Mouse (Mus musculus) CH12.LX (cell line): ENCODE data around the gene Ptpn11. TPM values are rescaled to one million over a fixed set of nuclear protein-coding genes. Genes with fewer than 3 reads are reported as not detected.
A peak's percentile ranks its signal among the peaks of the same experiment; 100 is the strongest.

ENCODE experiments used
- DNase-seq: peaks from one replicate; pipeline ENCODE4 v3.0.0-alpha.2; 2013; ENCODE audit errors: extremely low read depth
- H3K27ac ChIP-seq: 2 replicates; pipeline ENCODE4 v1.5.1; 2012; ENCODE audit warnings: low read depth, mild to moderate bottlenecking, control low read depth, moderate library complexity; ENCODE audit not compliant: insufficient read depth
- H3K27me3 ChIP-seq: replicated peaks from 2 replicates; pipeline ENCODE3; 2012; ENCODE audit warnings: inconsistent platforms
- H3K36me3 ChIP-seq, 2 experiments: replicated peaks in 1 of 2; 2 replicates each; pipeline versions ENCODE3 to v1.6.1; 2012; ENCODE audit warnings: inconsistent platforms in 1 of 2, low read length in 1 of 2, mild to moderate bottlenecking in 1 of 2, mixed read lengths in 1 of 2, moderate library complexity in 1 of 2; ENCODE audit not compliant: control insufficient read depth in 1 of 2, insufficient read depth in 1 of 2
- H3K4me1 ChIP-seq, 2 experiments: 2 replicates each; pipeline ENCODE4 v1.6.1; 2012; ENCODE audit warnings: inconsistent platforms in 1 of 2, moderate library complexity in 1 of 2; ENCODE audit not compliant: insufficient read depth in 2 of 2, control insufficient read depth in 1 of 2
- H3K4me2 ChIP-seq: 2 replicates; pipeline ENCODE4 v1.6.1; 2012; ENCODE audit warnings: low read depth, mild to moderate bottlenecking, control low read depth; ENCODE audit not compliant: poor library complexity, insufficient read depth, severe bottlenecking
- H3K4me3 ChIP-seq, 3 experiments: fragments of 150-350 bp in 1 of 3; sonication (generic) in 1 of 3; replicated peaks in 1 of 3; 2 replicates each; pipeline versions ENCODE3 to v1.5.1; 2011 to 2012; ENCODE audit warnings: low read depth in 2 of 3, low read length in 2 of 3, mild to moderate bottlenecking in 2 of 3, moderate library complexity in 2 of 3, control low read depth in 1 of 3, improper control_type of control experiment in 1 of 3, inconsistent platforms in 1 of 3, mixed read lengths in 1 of 3; ENCODE audit not compliant: poor library complexity in 1 of 3
- H3K79me2 ChIP-seq: replicated peaks from 2 replicates; pipeline ENCODE4 v1.6.1; 2012; ENCODE audit warnings: mild to moderate bottlenecking, moderate library complexity; ENCODE audit not compliant: control insufficient read depth, poor library complexity, insufficient read depth, severe bottlenecking; ENCODE audit errors: extremely low read depth
- H3K9ac ChIP-seq: 2 replicates; pipeline ENCODE4 v1.6.1; 2012; ENCODE audit warnings: low read depth, mild to moderate bottlenecking, control low read depth, moderate library complexity; ENCODE audit not compliant: insufficient read depth
- H3K9me3 ChIP-seq: replicated peaks from 2 replicates; pipeline ENCODE3; 2012; ENCODE audit warnings: low read length, inconsistent platforms, mixed read lengths
- CHD1 ChIP-seq: IDR thresholded peaks from 2 replicates; pipeline ENCODE4 v1.6.1; 2012; ENCODE audit warnings: low read depth, low read length, improper control_type of control experiment, inconsistent platforms
- CHD2 ChIP-seq: IDR thresholded peaks from 2 replicates; pipeline ENCODE4 v1.6.1; 2011; ENCODE audit warnings: low read length, improper control_type of control experiment
- CTCF ChIP-seq, 2 experiments: IDR thresholded peaks in 1 of 2; conservative IDR thresholded peaks in 1 of 2; 2 replicates each; pipeline ENCODE4 v1.5.1; 2011 to 2012; ENCODE audit warnings: low read depth in 2 of 2, low read length in 2 of 2, improper control_type of control experiment in 1 of 2, inconsistent platforms in 1 of 2, mild to moderate bottlenecking in 1 of 2, moderate library complexity in 1 of 2
- E2F4 ChIP-seq: IDR thresholded peaks from 2 replicates; pipeline ENCODE4 v1.6.1; 2011; ENCODE audit warnings: low read depth, low read length, improper control_type of control experiment; ENCODE audit not compliant: insufficient replicate concordance
- ETS1 ChIP-seq: conservative IDR thresholded peaks from 2 replicates; pipeline ENCODE4 v1.6.1; 2012; ENCODE audit warnings: low read depth, mild to moderate bottlenecking, inconsistent platforms, low read length, improper control_type of control experiment, moderate library complexity
- GABPA ChIP-seq: IDR thresholded peaks from 2 replicates; pipeline ENCODE4 v1.6.1; 2012; ENCODE audit warnings: low read depth, low read length, improper control_type of control experiment, inconsistent platforms; ENCODE audit not compliant: insufficient replicate concordance
- IRF4 ChIP-seq: IDR thresholded peaks from 2 replicates; pipeline ENCODE4 v1.6.1; 2014; ENCODE audit warnings: low read depth, mild to moderate bottlenecking, inconsistent platforms, low read length, improper control_type of control experiment
- KAT2A ChIP-seq: IDR thresholded peaks from 2 replicates; pipeline ENCODE4 v1.6.1; 2012; ENCODE audit warnings: low read length, improper control_type of control experiment, inconsistent platforms; ENCODE audit not compliant: insufficient replicate concordance
- MAX ChIP-seq: IDR thresholded peaks from 2 replicates; pipeline ENCODE4 v1.6.1; 2011; ENCODE audit warnings: low read length, improper control_type of control experiment
- MYC ChIP-seq: IDR thresholded peaks from 2 replicates; pipeline ENCODE4 v1.6.1; 2011; ENCODE audit warnings: low read depth, mild to moderate bottlenecking, improper control_type of control experiment, low read length
- NELFE ChIP-seq: IDR thresholded peaks from 2 replicates; pipeline ENCODE4 v1.6.1; 2011; ENCODE audit warnings: low read depth, low read length, improper control_type of control experiment
- NRF1 ChIP-seq: IDR thresholded peaks from 2 replicates; pipeline ENCODE4 v1.6.1; 2014; ENCODE audit warnings: low read depth, mild to moderate bottlenecking, inconsistent platforms, low read length, improper control_type of control experiment, moderate library complexity
- PAX5 ChIP-seq: IDR thresholded peaks from 2 replicates; pipeline ENCODE4 v1.6.1; 2012; ENCODE audit warnings: low read length, inconsistent platforms, mixed read lengths
- RCOR1 ChIP-seq: conservative IDR thresholded peaks from 2 replicates; pipeline ENCODE4 v1.6.1; 2012; ENCODE audit warnings: low read depth, mild to moderate bottlenecking, inconsistent platforms, low read length, improper control_type of control experiment
- SIN3A ChIP-seq: IDR thresholded peaks from 2 replicates; pipeline ENCODE4 v1.6.1; 2012; ENCODE audit warnings: low read length, improper control_type of control experiment, inconsistent platforms
- UBTF ChIP-seq: IDR thresholded peaks from 2 replicates; pipeline ENCODE4 v1.6.1; 2012; ENCODE audit warnings: low read depth, mild to moderate bottlenecking, inconsistent platforms, low read length, improper control_type of control experiment, moderate library complexity
- USF1 ChIP-seq: IDR thresholded peaks from 2 replicates; pipeline ENCODE4 v1.6.1; 2014; ENCODE audit warnings: low read depth, mild to moderate bottlenecking, inconsistent platforms, low read length, improper control_type of control experiment
- ZC3H11A ChIP-seq: IDR thresholded peaks from 2 replicates; pipeline ENCODE4 v1.6.1; 2012; ENCODE audit warnings: low read depth, mild to moderate bottlenecking, inconsistent platforms, low read length, improper control_type of control experiment
- dilution Hi-C: fragments of 300-500 bp; cut with MboI; formaldehyde crosslinking; loops from 2 replicates; pipeline ENCODE4 v1.14.3; 2020; ENCODE audit warnings: low sequenced_read_pairs; ENCODE audit not compliant: extremely low pct_unique_long_range_greater_than_20kb, extremely low pct_ligation_motif_present
- in situ Hi-C: fragments of 300-500 bp; cut with MboI; formaldehyde crosslinking; loops from 3 replicates; pipeline ENCODE4 v1.14.3; 2019; ENCODE audit warnings: low sequenced_read_pairs, low pct_ligation_motif_present, low pct_unique_long_range_greater_than_20kb, mixed read lengths
- polyA plus RNA-seq: library from polyadenylated mRNA; unstranded; fragments of >175 nt; gene quantifications from 2 replicates; pipeline ENCODE4 v1.2.1, GENCODE M21; 2012; ENCODE audit warnings: low read depth; ENCODE audit not compliant: insufficient read length
- total RNA-seq, 2 experiments: library from RNA; depleted of rRNA; stranded (reverse); fragments of 300-350 nt in 1 of 2; fragments of >200 nt in 1 of 2; gene quantifications; 2 replicates each; pipeline ENCODE4 v1.2.3; 2012 to 2014

Ptpn11 gene
- total and polyA plus RNA-seq, 3 experiments = 33.2 to 62.8 (median 44.6) TPM

DNA sequence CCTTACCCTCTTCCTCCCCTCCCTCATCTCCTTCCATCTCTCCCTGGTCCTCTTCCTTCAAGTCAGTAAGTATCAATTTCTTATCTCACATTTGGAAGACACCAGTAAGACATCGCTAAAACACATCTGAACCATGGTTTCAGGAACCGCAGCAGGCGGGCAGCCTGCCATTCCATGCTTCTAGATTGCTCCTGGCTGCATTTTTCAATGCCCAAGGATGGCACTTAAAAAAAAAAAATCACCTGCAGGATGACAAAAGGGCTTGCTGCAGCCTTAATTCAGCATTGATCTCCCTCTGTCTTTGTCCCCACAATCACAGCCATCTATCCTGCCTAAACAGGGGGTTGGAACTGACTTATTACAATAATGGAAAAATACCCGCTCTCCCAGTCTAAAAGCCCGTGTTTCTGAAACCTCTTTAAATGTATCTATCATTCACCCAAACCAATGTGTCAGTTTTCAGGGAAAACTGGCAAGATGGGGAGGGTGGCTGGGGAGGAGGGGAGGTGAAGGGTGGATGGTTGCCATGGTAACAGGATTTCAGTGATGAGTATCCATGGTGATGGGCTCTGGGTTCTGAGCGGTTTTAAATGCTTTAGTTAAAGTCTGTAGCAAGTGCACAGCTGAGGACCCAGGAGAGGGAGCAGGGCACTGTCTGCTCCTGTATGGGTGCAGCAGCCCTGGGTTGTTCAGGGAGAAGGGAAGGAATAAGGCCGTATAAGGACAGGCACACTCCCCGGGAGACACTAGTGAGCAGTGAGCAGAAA, 75.6 kb downstream of the Ptpn11 start:
- DNase-seq = no peak
- Histone ChIP-seq H3K4me1 (peaks cover 2 to 36% of the 10 kb centered on the region in 2 experiments; a peak in 2 of 4 replicates), H3K9ac (no peak overlapping the region), H3K36me3 (no peaks in the 10 kb centered on the region), H3K4me2 (no peak overlapping the region), H3K79me2 (no peaks in the 10 kb centered on the region), H3K4me3 (no peak overlapping the region), H3K9me3 (no peaks in the 10 kb centered on the region), H3K27ac (no peak overlapping the region), H3K27me3 (no peaks in the 10 kb centered on the region)
- TF ChIP-seq CHD1 (no peak), USF1 (no peak), ZC3H11A (no peak), PAX5 (no peak), MYC (no peak)
- dilution Hi-C loops = no loop called here
- in situ Hi-C loops = no loop called here

GRCm38 (mm10) chr5:121114151-121114550, 77.0 kb downstream of the Ptpn11 start:
- Histone ChIP-seq H3K9ac (no peak overlapping the region), H3K4me1 (peaks cover 2 to 41% of the 10 kb centered on the region in 2 experiments; a peak in 2 of 4 replicates), H3K27me3 (no peaks in the 10 kb centered on the region), H3K36me3 (no peaks in the 10 kb centered on the region), H3K4me2 (no peak overlapping the region), H3K79me2 (no peaks in the 10 kb centered on the region), H3K9me3 (no peaks in the 10 kb centered on the region), H3K27ac (no peak overlapping the region), H3K4me3 (no peak overlapping the region)
- in situ Hi-C loops (no loop called here), dilution Hi-C loops (no loop called here)
- DNase-seq = no peak
- TF ChIP-seq NELFE = no peak
- no peak for TF ChIP-seq NRF1
- TF ChIP-seq RCOR1 = no peak
- no peak for TF ChIP-seq MAX
- TF ChIP-seq UBTF = no peak
- no peak for TF ChIP-seq E2F4

DNA sequence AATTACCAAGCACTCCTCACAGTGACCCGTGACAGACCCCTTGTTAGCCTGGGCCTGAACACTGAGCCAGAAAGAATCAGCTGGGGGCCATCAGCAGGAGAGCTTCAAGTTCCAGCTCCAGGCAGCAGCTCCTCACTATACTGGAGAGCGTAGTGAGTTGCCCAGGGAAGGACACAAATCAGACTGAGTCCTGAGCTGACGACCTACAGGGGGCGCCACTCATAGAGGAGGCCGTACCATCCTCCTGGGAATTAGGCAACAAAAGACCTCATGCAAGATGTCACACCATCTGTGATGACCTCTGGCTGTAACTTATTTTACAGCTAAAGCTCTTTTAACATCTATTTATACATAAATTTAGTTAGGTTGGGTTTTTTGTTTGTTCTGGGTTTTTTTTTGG, 78.8 kb downstream of the Ptpn11 start:
- TF ChIP-seq GABPA (no peak), NELFE (no peak), CTCF (conservative IDR thresholded peaks at IDR 0.05 in 1 of 2, IDR thresholded peaks at IDR 0.05 in 1 of 2; ENCODE audit: low read depth in 2 of 2, low read length in 2 of 2) (peak in 1 of 2 experiments; percentile 47; a peak in 2 of 4 replicates), CHD2 (no peak), KAT2A (no peak), ETS1 (no peak), IRF4 (no peak), SIN3A (no peak), MAX (no peak)
- Histone ChIP-seq H3K27ac (no peak overlapping the region), H3K4me1 (peaks cover 9 to 49% of the 10 kb centered on the region in 2 experiments; a peak in 3 of 4 replicates), H3K9ac (no peak overlapping the region), H3K36me3 (no peaks in the 10 kb centered on the region), H3K79me2 (no peaks in the 10 kb centered on the region), H3K4me2 (no peak overlapping the region), H3K4me3 (no peak overlapping the region), H3K9me3 (no peaks in the 10 kb centered on the region), H3K27me3 (no peaks in the 10 kb centered on the region)
- DNase-seq = peak; percentile 31
- in situ Hi-C loops (no loop called here), dilution Hi-C loops (no loop called here)
